Mouse (Mus musculus) lung, embryonic 15.5 days (tissue): ENCODE data around the gene Syne3. TPM values are rescaled to one million over a fixed set of nuclear protein-coding genes. Genes with fewer than 3 reads are reported as not detected.

Source experiments
- ATAC-seq: fragments of 200-750 bp; cut with Nextera tagmentation; 2 replicates; pipeline ENCODE4 v1.8.0; 2017; ENCODE audit warnings: moderate number of reproducible peaks, borderline replicate concordance; ENCODE audit not compliant: low FRiP score, low TSS enrichment; ENCODE audit errors: extremely low read depth
- H3K27ac ChIP-seq: fragments of 300-500 bp; sonication (generic); 2 replicates; pipeline ENCODE4 v1.5.1; 2015; ENCODE audit warnings: moderate library complexity, mild to moderate bottlenecking, inconsistent platforms
- H3K27me3 ChIP-seq: fragments of 300-500 bp; sonication (generic); 2 replicates; pipeline ENCODE4 v1.6.1; 2015; ENCODE audit warnings: inconsistent platforms
- H3K36me3 ChIP-seq: fragments of 300-500 bp; sonication (generic); 2 replicates; pipeline ENCODE4 v1.6.1; 2015; ENCODE audit warnings: inconsistent platforms
- H3K4me1 ChIP-seq: fragments of 300-500 bp; sonication (generic); 2 replicates; pipeline ENCODE4 v1.6.1; 2015; ENCODE audit warnings: inconsistent platforms
- H3K4me2 ChIP-seq: fragments of 300-500 bp; sonication (generic); 2 replicates; pipeline ENCODE4 v1.6.1; 2015; ENCODE audit warnings: inconsistent platforms, mild to moderate bottlenecking, moderate library complexity
- H3K4me3 ChIP-seq: fragments of 300-500 bp; sonication (generic); 2 replicates; pipeline ENCODE4 v1.5.1; 2015; ENCODE audit warnings: mild to moderate bottlenecking, inconsistent platforms
- H3K9ac ChIP-seq: fragments of 300-500 bp; sonication (generic); 2 replicates; pipeline ENCODE4 v1.6.1; 2015; ENCODE audit warnings: inconsistent platforms
- H3K9me3 ChIP-seq: fragments of 300-500 bp; sonication (generic); 2 replicates; pipeline ENCODE4 v1.6.1; 2016; ENCODE audit warnings: inconsistent platforms
- WGBS: fragments of 180-500 bp; shearing (Covaris S2); methylation state at CpG from one replicate; pipeline ENCODE4 v1.1.7; 2015; 5-methylcytosine and 5-hydroxymethylcytosine counted together
- polyA plus RNA-seq: library from polyadenylated mRNA; unstranded; fragments of >200 nt; fragmentation: Nextera tagmentation; extraction: Ambion mirVana; gene quantifications from 2 replicates; pipeline ENCODE4 v1.2.1, GENCODE M21; 2015

Gene Syne3
- polyA plus RNA-seq, 1 experiment from 2014 or later = 0.81 TPM

- Histone ChIP-seq H3K9ac (no peak overlapping the region), H3K36me3 (no peaks in the 10 kb centered on the region), H3K9me3 (no peaks in the 10 kb centered on the region), H3K27me3 (peaks cover 23% of the 10 kb centered on the region), H3K4me1 (peaks cover 7% of the 10 kb centered on the region; the same call in 1 of the 2 replicates), H3K4me3 (no peak overlapping the region), H3K4me2 (no peak overlapping the region), H3K27ac (no peak overlapping the region)
- WGBS = 69% methylated on average over 10 of the region's 10 CpGs
- no peak for ATAC-seq
Observed at GRCm38 (mm10) chr12:104997159-104997558, 12.4 kb downstream of the Syne3 start.

GRCm38 (mm10) chr12:104996012-104996728 lies 13.4 kb downstream of the Syne3 start:
- Histone ChIP-seq H3K4me2 (no peak overlapping the region), H3K9ac (no peak overlapping the region), H3K9me3 (no peaks in the 10 kb centered on the region), H3K27me3 (peaks cover 23% of the 10 kb centered on the region), H3K27ac (no peak overlapping the region), H3K4me3 (no peak overlapping the region), H3K36me3 (no peaks in the 10 kb centered on the region), H3K4me1 (peaks cover 7% of the 10 kb centered on the region; the same call in 1 of the 2 replicates)
- 79% methylated on average over 9 of the region's 9 CpGs for WGBS
- no peak for ATAC-seq

GRCm38 (mm10) chr12:104995259-104995876 lies 14.2 kb downstream of the Syne3 start:
- Histone ChIP-seq H3K9me3 (no peaks in the 10 kb centered on the region), H3K27me3 (peaks cover 18% of the 10 kb centered on the region), H3K4me2 (no peak overlapping the region), H3K27ac (no peak overlapping the region), H3K9ac (no peak overlapping the region), H3K4me3 (no peak overlapping the region), H3K4me1 (peaks cover under 1% of the 10 kb centered on the region; the same call in 1 of the 2 replicates), H3K36me3 (no peaks in the 10 kb centered on the region)
- no peak for ATAC-seq
- 73% methylated on average over 12 of the region's 12 CpGs for WGBS

DNA sequence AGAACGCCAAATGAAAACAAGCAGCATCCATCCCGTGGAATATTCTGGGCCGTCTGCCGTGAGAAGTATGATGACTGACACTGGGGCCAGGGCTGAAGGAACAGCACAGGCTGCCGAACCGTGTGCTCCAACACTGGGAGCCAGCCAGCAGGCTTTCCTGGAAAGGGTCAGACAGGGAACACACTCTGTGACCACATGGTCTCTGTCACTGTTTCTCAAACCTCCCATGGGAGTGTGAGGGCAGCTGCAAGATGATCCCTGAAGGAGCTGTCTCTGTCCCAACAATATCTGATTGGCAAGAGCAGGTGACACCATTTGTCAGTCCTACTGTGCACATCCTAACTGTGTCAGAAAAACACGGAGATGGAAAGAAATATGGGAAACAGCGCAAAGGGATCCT lies 16.8 kb downstream of the Syne3 start:
- no peak overlapping the region for H3K4me3 ChIP-seq
- H3K9me3 ChIP-seq = no peaks in the 10 kb centered on the region
- peaks cover 9% of the 10 kb centered on the region for H3K27me3 ChIP-seq
- no peaks in the 10 kb centered on the region for H3K4me1 ChIP-seq
- H3K4me2 ChIP-seq = no peak overlapping the region
- no peaks in the 10 kb centered on the region for H3K36me3 ChIP-seq
- 62% methylated on average over 8 of the region's 8 CpGs for WGBS
- H3K27ac ChIP-seq = no peak overlapping the region
- H3K9ac ChIP-seq = no peak overlapping the region
- no peak for ATAC-seq

DNA sequence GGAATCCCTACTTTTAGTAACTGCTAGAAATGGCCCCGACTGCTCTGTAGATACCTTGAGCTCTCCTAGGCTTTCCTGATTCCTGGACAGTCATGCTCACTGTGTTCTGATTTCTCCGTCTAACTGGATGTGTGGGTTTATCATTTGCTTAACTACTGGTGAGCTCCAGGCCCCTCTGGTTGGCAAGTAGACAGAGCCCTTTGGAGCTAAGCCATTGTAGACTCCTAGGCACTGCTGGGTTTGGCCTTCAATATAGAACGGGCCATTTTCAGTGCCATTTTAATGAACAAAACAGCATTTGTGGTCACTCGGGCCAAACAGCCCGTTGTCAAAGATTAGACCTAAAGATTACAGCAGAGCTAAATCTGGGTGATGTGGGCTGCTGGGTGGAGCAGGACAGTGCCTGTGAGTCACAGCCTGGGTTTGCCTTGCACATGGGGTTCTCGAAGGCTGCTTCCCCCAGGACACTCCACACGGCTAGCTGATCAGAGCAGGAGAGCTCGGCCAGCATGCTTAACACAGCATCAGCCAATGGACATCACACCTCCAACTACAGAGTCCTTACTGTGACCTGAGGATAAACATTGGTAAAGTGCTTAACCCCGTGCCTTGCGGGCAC lies 17.4 kb downstream of the Syne3 start:
- H3K36me3 ChIP-seq = no peaks in the 10 kb centered on the region
- H3K27me3 ChIP-seq = peaks cover 9% of the 10 kb centered on the region
- no peak overlapping the region for H3K4me2 ChIP-seq
- no peaks in the 10 kb centered on the region for H3K9me3 ChIP-seq
- no peak overlapping the region for H3K4me3 ChIP-seq
- 75% methylated on average over 10 of the region's 10 CpGs for WGBS
- no peaks in the 10 kb centered on the region for H3K4me1 ChIP-seq
- H3K9ac ChIP-seq = no peak overlapping the region
- no peak overlapping the region for H3K27ac ChIP-seq
- no peak for ATAC-seq

- no peak for ATAC-seq
- no peaks in the 10 kb centered on the region for H3K4me1 ChIP-seq
- H3K27me3 ChIP-seq = peaks cover 9% of the 10 kb centered on the region
- no peak overlapping the region for H3K9ac ChIP-seq
- no peak overlapping the region for H3K4me2 ChIP-seq
- no peaks in the 10 kb centered on the region for H3K36me3 ChIP-seq
- 78% methylated on average over 13 of the region's 13 CpGs for WGBS
- no peaks in the 10 kb centered on the region for H3K9me3 ChIP-seq
- no peak overlapping the region for H3K4me3 ChIP-seq
- no peak overlapping the region for H3K27ac ChIP-seq
Observed at GRCm38 (mm10) chr12:104990741-104991454, 18.7 kb downstream of the Syne3 start.

DNA sequence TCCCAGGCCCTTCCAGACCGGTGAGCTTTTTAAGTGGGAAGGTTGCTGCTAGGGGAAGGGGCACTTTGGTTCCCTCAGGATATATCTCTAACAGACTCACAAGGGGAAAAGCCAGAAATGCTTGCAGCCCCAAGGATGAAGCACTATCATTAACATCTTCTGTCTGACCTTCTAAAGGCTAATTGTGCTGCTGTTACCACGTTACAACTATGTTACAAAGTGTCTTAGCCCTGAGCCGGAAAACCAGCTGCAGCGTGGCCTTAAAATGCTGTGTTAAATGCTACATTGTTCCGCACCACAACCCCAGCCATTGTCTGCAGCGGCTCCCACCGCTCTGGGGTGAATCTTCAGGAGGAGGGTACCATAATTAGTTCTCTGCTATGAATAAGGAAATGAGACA lies 21.7 kb downstream of the Syne3 start:
- Histone ChIP-seq H3K4me2 (no peak overlapping the region), H3K4me1 (no peaks in the 10 kb centered on the region), H3K9me3 (no peaks in the 10 kb centered on the region), H3K36me3 (no peaks in the 10 kb centered on the region), H3K27me3 (no peaks in the 10 kb centered on the region), H3K9ac (no peak overlapping the region), H3K27ac (no peak overlapping the region), H3K4me3 (no peak overlapping the region)
- no peak for ATAC-seq
- WGBS = 83% methylated on average over 7 of the region's 7 CpGs

- H3K9ac ChIP-seq = no peak overlapping the region
- no peaks in the 10 kb centered on the region for H3K36me3 ChIP-seq
- H3K27ac ChIP-seq = no peak overlapping the region
- no peak overlapping the region for H3K4me3 ChIP-seq
- no peaks in the 10 kb centered on the region for H3K27me3 ChIP-seq
- 86% methylated on average over 9 of the region's 9 CpGs for WGBS
- H3K4me1 ChIP-seq = no peaks in the 10 kb centered on the region
- no peaks in the 10 kb centered on the region for H3K9me3 ChIP-seq
- no peak overlapping the region for H3K4me2 ChIP-seq
- ATAC-seq = no peak
Observed at GRCm38 (mm10) chr12:104986781-104987180, 22.8 kb downstream of the Syne3 start.

DNA sequence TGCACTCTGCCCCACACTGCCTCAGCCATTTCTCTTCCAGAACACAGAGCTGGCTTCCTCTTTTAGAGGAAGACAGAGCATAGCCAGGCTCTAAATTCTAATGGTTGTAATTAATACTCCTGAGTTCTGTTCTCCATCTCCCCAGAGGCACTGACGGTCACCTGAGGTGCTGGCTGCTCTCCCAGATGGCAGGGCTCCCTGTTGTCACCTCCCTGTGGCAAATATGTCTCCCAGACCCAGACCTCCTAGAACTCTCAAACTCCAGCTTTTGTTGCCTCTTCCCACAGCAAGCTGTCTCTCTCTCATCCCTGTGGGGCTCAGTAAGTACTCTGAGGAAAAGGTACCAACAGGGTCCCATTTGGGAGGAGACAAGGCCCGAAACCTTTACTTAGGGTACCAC lies 23.6 kb downstream of the Syne3 start:
- H3K27me3 ChIP-seq = no peaks in the 10 kb centered on the region
- 77% methylated on average over 2 of the region's 2 CpGs for WGBS
- H3K9ac ChIP-seq = no peak overlapping the region
- no peak overlapping the region for H3K27ac ChIP-seq
- no peaks in the 10 kb centered on the region for H3K36me3 ChIP-seq
- no peaks in the 10 kb centered on the region for H3K4me1 ChIP-seq
- H3K4me3 ChIP-seq = no peak overlapping the region
- no peaks in the 10 kb centered on the region for H3K9me3 ChIP-seq
- no peak overlapping the region for H3K4me2 ChIP-seq
- ATAC-seq = no peak

DNA sequence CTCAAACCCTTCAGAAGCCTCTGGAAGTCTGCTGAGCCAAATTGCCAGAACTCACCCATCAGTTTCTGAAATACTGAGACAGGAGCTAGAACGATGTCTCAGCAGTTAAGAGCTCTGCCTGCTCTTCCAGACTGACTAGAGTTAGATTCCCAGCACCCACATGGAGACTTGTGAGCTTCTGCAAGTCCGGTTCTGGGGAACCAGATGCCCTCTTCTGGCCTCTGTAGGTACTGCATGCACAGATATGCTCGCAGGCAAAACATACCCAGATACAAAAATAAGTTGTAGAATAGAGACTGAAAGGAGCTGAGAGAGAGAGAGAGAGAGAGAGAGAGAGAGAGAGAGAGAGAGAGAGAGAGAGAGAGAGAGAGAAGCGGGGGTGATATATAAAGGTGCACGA lies 24.5 kb downstream of the Syne3 start:
- Histone ChIP-seq H3K36me3 (no peaks in the 10 kb centered on the region), H3K9me3 (no peaks in the 10 kb centered on the region), H3K4me2 (no peak overlapping the region), H3K27ac (no peak overlapping the region), H3K9ac (no peak overlapping the region), H3K4me3 (no peak overlapping the region), H3K27me3 (no peaks in the 10 kb centered on the region), H3K4me1 (no peaks in the 10 kb centered on the region)
- no peak for ATAC-seq
- WGBS = 70% methylated on average over 5 of the region's 5 CpGs

DNA sequence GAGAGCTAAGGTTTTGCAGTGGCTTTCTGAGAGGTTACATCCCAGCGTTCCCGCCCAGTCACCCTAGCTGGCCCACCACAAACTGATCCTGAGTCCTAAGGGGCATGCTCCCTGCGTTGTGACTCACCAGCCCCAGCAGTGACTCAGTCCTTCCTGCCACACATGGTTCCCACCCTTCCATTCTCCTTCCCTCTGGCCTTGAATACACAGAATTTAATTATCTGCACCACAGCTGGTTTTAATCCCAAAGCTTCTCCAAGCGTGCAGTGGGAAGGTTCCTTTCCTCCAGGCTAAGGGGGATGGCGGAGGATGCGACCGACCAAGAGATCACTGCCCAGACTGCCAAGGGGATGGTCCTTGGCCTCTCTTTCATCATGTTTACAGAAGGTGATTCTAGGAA lies 26.1 kb downstream of the Syne3 start:
- no peaks in the 10 kb centered on the region for H3K9me3 ChIP-seq
- H3K36me3 ChIP-seq = no peaks in the 10 kb centered on the region
- H3K4me2 ChIP-seq = no peak overlapping the region
- H3K27me3 ChIP-seq = no peaks in the 10 kb centered on the region
- peaks cover 8% of the 10 kb centered on the region for H3K4me1 ChIP-seq
- no peak overlapping the region for H3K9ac ChIP-seq
- no peak overlapping the region for H3K27ac ChIP-seq
- no peak overlapping the region for H3K4me3 ChIP-seq
- ATAC-seq = no peak
- WGBS = 49% methylated on average over 7 of the region's 7 CpGs
